16 mouse cellular contexts compared by ENCODE assay signal in the genomic region with DNA sequence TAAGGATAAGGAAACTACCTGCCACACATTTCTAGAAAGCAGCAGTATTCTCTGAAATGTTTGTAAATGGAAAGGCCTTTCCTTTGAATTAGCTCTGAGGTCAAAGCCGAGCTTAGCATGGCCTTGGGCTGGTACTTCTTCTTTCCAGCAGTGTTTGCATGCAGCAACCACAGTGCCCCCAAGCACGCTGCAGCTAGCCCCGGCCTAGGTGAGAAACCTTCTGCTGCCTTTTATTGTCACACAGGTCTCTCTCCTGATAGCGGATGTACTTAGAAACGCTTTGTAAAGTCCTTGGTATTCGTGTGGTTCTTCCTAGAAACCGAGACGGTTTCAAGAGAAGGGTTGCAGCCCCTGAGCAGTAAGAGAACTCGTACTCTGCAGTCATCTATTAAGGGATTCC.
DNase-seq lines count a peak whose midpoint lies in the region; ATAC-seq lines count a peak whose summit lies in the region.
"Had no signal": no experiment of that assay in that cellular context is flagged by ENCODE, and none has a peak within 500 bp of the region (broad histone marks: within the 10 kb centered on the region; RNA-seq: fewer than 3 reads in every experiment).

No protein-coding gene starts in this region.

- H3K4me1 ChIP-seq in forebrain, embryonic 14.5 days (ENCODE audit: control insufficient read depth, insufficient read depth, low read length): no peaks in the 10 kb centered on the region
- H3K4me1 ChIP-seq: forebrain, embryonic 13.5 days; limb, embryonic 15.5 days had no signal

- H3K9me3 ChIP-seq in forebrain, embryonic 14.5 days (replicated peaks; ENCODE audit: control insufficient read depth, low read length): no peaks in the 10 kb centered on the region
- H3K9me3 ChIP-seq: forebrain, embryonic 13.5 days; limb, embryonic 15.5 days had no signal

- H3K36me3 ChIP-seq in forebrain, embryonic 14.5 days (ENCODE audit: control insufficient read depth, insufficient read depth, low read length): no peaks in the 10 kb centered on the region
- H3K36me3 ChIP-seq: limb, embryonic 15.5 days had no signal

- H3K4me3 ChIP-seq in forebrain, embryonic 14.5 days (ENCODE audit: low read depth, low read length): no peak overlapping the region
- H3K4me3 ChIP-seq: forebrain, embryonic 13.5 days; left cerebral cortex, adult 2 months; limb, embryonic 15.5 days had no signal

- no peaks in the 10 kb centered on the region for H3K27me3 ChIP-seq in forebrain, embryonic 14.5 days (replicated peaks; ENCODE audit: control insufficient read depth, insufficient read depth, low read length)
- H3K27me3 ChIP-seq: forebrain, embryonic 13.5 days; limb, embryonic 15.5 days had no signal

- H3K27ac ChIP-seq in forebrain, embryonic 14.5 days (ENCODE audit: low read depth, low read length): no peak overlapping the region
- H3K27ac ChIP-seq: forebrain, embryonic 13.5 days; left cerebral cortex, adult 2 months; limb, embryonic 15.5 days; stomach, postnatal 0 days had no signal

- DNase-seq in lung, postnatal 25 days (ENCODE audit: low spot score): peak; percentile 11
- DNase-seq in lung, adult 18-20 months: no peak
- DNase-seq in CD8-positive naive resting alpha-beta T cell, adult 2 months (ENCODE audit: low read depth in 2 of 2, low spot score in 2 of 2): peak; percentile 8 to 15
- DNase-seq in natural killer cell, adult 2 months (ENCODE audit: low spot score in 2 of 2): peak; percentile 32 to 54
- no peak for DNase-seq in forebrain, embryonic 14.5 days (ENCODE audit: low spot score)
- no peak for DNase-seq in heart, adult 9 months (ENCODE audit: low spot score in 2 of 2)
- DNase-seq in MN1 (ENCODE audit: low spot score): no peak
- DNase-seq: cerebellum, postnatal 14 days; gastrocnemius, postnatal 25 days; kidney, postnatal 36 days; retina, postnatal 1 day had no signal

- WGBS in forebrain, embryonic 14.5 days: 88% methylated on average over 9 of the region's 9 CpGs

- peak; percentile 50 for ATAC-seq in granulocyte monocyte progenitor cell, adult 5-6 weeks (replicated peaks; ENCODE audit: poor library complexity, severe bottlenecking)
- ATAC-seq in forebrain, embryonic 14.5 days: no peak
- ATAC-seq: forebrain, embryonic 13.5 days had no signal

- H3K4me2 ChIP-seq in forebrain, embryonic 14.5 days (ENCODE audit: low read length): no peak overlapping the region
- H3K4me2 ChIP-seq: forebrain, embryonic 13.5 days; limb, embryonic 15.5 days had no signal

- H3K9ac ChIP-seq in forebrain, embryonic 14.5 days (ENCODE audit: low read length): no peak overlapping the region
- H3K9ac ChIP-seq: forebrain, embryonic 13.5 days; limb, embryonic 15.5 days had no signal

Comparison
In these comparisons a context has a peak if more than half of its experiments do, and no peak if none do; other contexts are left out.
1. DNase-seq: peak in lung, postnatal 25 days (single experiment), CD8-positive naive resting alpha-beta T cell, adult 2 months (2 of 2) and natural killer cell, adult 2 months (2 of 2); none in lung, adult 18-20 months (0 of 2), forebrain, embryonic 14.5 days (single experiment), heart, adult 9 months (0 of 2) and MN1 (single experiment).